Mouse (Mus musculus) E14TG2a.4 (cell line): ENCODE measurements around the gene Klhl40.

Experiments used
- CTCF ChIP-seq: conservative IDR thresholded peaks from 2 replicates; pipeline ENCODE4 v1.5.1; 2014; ENCODE audit warnings: low read length
- NANOG ChIP-seq: IDR thresholded peaks from 2 replicates; pipeline ENCODE4 v1.6.1; 2014; ENCODE audit warnings: borderline replicate concordance, low read length, mixed read lengths
- POU5F1 ChIP-seq: IDR thresholded peaks from 2 replicates; pipeline ENCODE4 v1.6.1; 2014; ENCODE audit warnings: low read length, borderline replicate concordance

DNA sequence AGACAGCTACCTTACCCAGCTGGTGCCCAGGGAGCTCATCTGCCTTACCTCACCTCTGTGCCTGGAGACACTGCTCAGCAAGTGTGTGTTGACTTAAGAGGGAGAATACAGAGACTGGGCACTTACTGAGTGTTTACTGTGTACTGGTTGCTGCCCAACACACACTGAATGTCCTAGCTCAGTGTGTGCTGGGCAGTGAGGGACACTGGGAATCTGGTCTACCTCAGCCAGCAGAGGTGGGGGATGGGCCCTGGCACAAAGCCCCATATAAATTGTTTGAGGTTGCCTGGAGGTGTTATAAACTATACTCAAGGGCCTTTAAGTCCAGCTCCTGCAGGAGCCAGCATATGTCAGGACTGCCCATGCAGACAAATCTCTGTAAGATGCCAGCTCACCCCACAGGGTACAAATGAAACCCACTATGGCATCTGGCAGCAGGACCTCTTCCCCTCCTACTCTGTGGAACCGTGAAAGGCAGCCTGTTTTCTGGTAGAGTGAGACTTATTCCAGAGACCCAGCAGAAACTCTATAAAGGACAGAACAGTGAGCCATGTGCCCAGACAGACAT is 17.6 kb downstream of the Klhl40 start:
- no peak for TF ChIP-seq CTCF
- no peak for TF ChIP-seq POU5F1
- no peak for TF ChIP-seq NANOG
